ENCODE assay signal across 34 mouse cellular contexts in genomic region chr2:58129903-58130302, GRCm38 (mm10).
A peak's percentile ranks its signal among the peaks of the same experiment; 100 is the strongest.
DNase-seq lines count a peak whose midpoint lies in the region; ATAC-seq and TF ChIP-seq lines count a peak whose summit lies in the region.
"Had no signal": no experiment of that assay in that cellular context is flagged by ENCODE, and none has a peak within 500 bp of the region (broad histone marks: within the 10 kb centered on the region; RNA-seq: fewer than 3 reads in every experiment).

No protein-coding gene starts in this region.

- H3K9ac ChIP-seq in forebrain, postnatal 0 days, result no peak overlapping the region
- no peak overlapping the region for H3K9ac ChIP-seq in midbrain, embryonic 15.5 days
- H3K9ac ChIP-seq: embryonic facial prominence, embryonic 15.5 days; forebrain, embryonic 12.5 days; heart, embryonic 15.5 days; hindbrain, embryonic 12.5 days; limb, embryonic 15.5 days; liver, embryonic 13.5 days; neural tube, embryonic 12.5 days; stomach, embryonic 15.5 days had no signal

- no peaks in the 10 kb centered on the region for H3K36me3 ChIP-seq in forebrain, postnatal 0 days (ENCODE audit: insufficient read depth)
- no peaks in the 10 kb centered on the region for H3K36me3 ChIP-seq in midbrain, embryonic 15.5 days (replicated peaks)
- H3K36me3 ChIP-seq: embryonic facial prominence, embryonic 10.5 days; embryonic facial prominence, embryonic 15.5 days; forebrain, embryonic 12.5 days; heart, embryonic 10.5 days; heart, embryonic 15.5 days; hindbrain, embryonic 12.5 days; limb, embryonic 10.5 days; limb, embryonic 15.5 days; liver, embryonic 13.5 days; neural tube, embryonic 12.5 days; stomach, embryonic 15.5 days had no signal

- ATAC-seq in forebrain, postnatal 0 days, result no peak
- ATAC-seq in midbrain, embryonic 15.5 days (replicated peaks), result no peak
- ATAC-seq: hindbrain, postnatal 0 days; intestine, postnatal 0 days; lung, postnatal 0 days had no signal

- peak; percentile 22 to 24 for DNase-seq in spleen, postnatal 36 days (ENCODE audit: low spot score in 2 of 2)
- no peak for DNase-seq in spleen, adult 18-20 months
- DNase-seq in induced T-regulatory cell, adult 2 months (ENCODE audit: low read depth), result peak; percentile 84
- peak; percentile 74 for DNase-seq in naive thymus-derived CD4-positive, alpha-beta T cell, adult 2 months (ENCODE audit: low read depth)
- DNase-seq in forebrain, postnatal 0 days, result no peak
- no peak for DNase-seq in adrenal gland, adult 2 months
- DNase-seq: adrenal gland, postnatal 25 days; cerebellum, adult 11-12 months; cerebellum, adult 9-11 months; gastrocnemius, postnatal 25 days; heart, adult 11 months; kidney, adult 9 months; kidney, postnatal 14 days; layer of hippocampus, adult 9-11 months; liver, embryonic 13.5 days; lung, adult 18-20 months; lung, postnatal 4 days; midbrain, embryonic 14.5 days; right cerebral cortex, postnatal 25 days; thymus, postnatal 14 days had no signal

- H3K4me2 ChIP-seq in forebrain, postnatal 0 days (ENCODE audit: low read depth), result no peak overlapping the region
- H3K4me2 ChIP-seq in midbrain, embryonic 15.5 days, result no peak overlapping the region
- H3K4me2 ChIP-seq: embryonic facial prominence, embryonic 15.5 days; forebrain, embryonic 12.5 days; heart, embryonic 15.5 days; hindbrain, embryonic 12.5 days; limb, embryonic 15.5 days; liver, embryonic 13.5 days; neural tube, embryonic 12.5 days; stomach, embryonic 15.5 days had no signal

- whole genome bisulfite sequencing in forebrain, postnatal 0 days, result 90% methylated on average over 5 of the region's 5 CpGs
- 91% methylated on average over 5 of the region's 5 CpGs for WGBS in midbrain, embryonic 15.5 days

- H3K27ac ChIP-seq in forebrain, postnatal 0 days (ENCODE audit: low read depth, low read length), result no peak overlapping the region
- H3K27ac ChIP-seq in midbrain, embryonic 15.5 days, result no peak overlapping the region
- H3K27ac ChIP-seq: embryonic facial prominence, embryonic 10.5 days; embryonic facial prominence, embryonic 15.5 days; forebrain, embryonic 12.5 days; heart, embryonic 10.5 days; heart, embryonic 15.5 days; hindbrain, embryonic 12.5 days; hindbrain, postnatal 0 days; limb, embryonic 10.5 days; limb, embryonic 15.5 days; liver, embryonic 13.5 days; neural tube, embryonic 12.5 days; stomach, embryonic 15.5 days had no signal

- H3K27me3 ChIP-seq in forebrain, postnatal 0 days (ENCODE audit: insufficient read depth, low read length), result no peaks in the 10 kb centered on the region
- H3K27me3 ChIP-seq in midbrain, embryonic 15.5 days (replicated peaks), result no peaks in the 10 kb centered on the region
- H3K27me3 ChIP-seq: embryonic facial prominence, embryonic 15.5 days; forebrain, embryonic 12.5 days; heart, embryonic 15.5 days; hindbrain, embryonic 12.5 days; limb, embryonic 15.5 days; liver, embryonic 13.5 days; neural tube, embryonic 12.5 days; stomach, embryonic 15.5 days had no signal

- no peak overlapping the region for H3K4me3 ChIP-seq in forebrain, postnatal 0 days (ENCODE audit: low read depth, low read length)
- H3K4me3 ChIP-seq in midbrain, embryonic 15.5 days, result no peak overlapping the region
- H3K4me3 ChIP-seq: embryonic facial prominence, embryonic 10.5 days; embryonic facial prominence, embryonic 15.5 days; forebrain, embryonic 12.5 days; heart, embryonic 10.5 days; heart, embryonic 15.5 days; hindbrain, embryonic 12.5 days; limb, embryonic 10.5 days; limb, embryonic 15.5 days; liver, embryonic 13.5 days; neural tube, embryonic 12.5 days; stomach, embryonic 15.5 days had no signal

- no peaks in the 10 kb centered on the region for H3K4me1 ChIP-seq in forebrain, postnatal 0 days (ENCODE audit: insufficient read depth)
- no peaks in the 10 kb centered on the region for H3K4me1 ChIP-seq in midbrain, embryonic 15.5 days
- H3K4me1 ChIP-seq: embryonic facial prominence, embryonic 10.5 days; embryonic facial prominence, embryonic 15.5 days; forebrain, embryonic 12.5 days; heart, embryonic 10.5 days; heart, embryonic 15.5 days; hindbrain, embryonic 12.5 days; limb, embryonic 15.5 days; liver, embryonic 13.5 days; neural tube, embryonic 12.5 days; stomach, embryonic 15.5 days had no signal

- no peaks in the 10 kb centered on the region for H3K9me3 ChIP-seq in forebrain, postnatal 0 days (ENCODE audit: low read length)
- no peaks in the 10 kb centered on the region for H3K9me3 ChIP-seq in midbrain, embryonic 15.5 days
- H3K9me3 ChIP-seq: embryonic facial prominence, embryonic 10.5 days; embryonic facial prominence, embryonic 15.5 days; forebrain, embryonic 12.5 days; heart, embryonic 10.5 days; heart, embryonic 15.5 days; hindbrain, embryonic 12.5 days; limb, embryonic 10.5 days; limb, embryonic 15.5 days; liver, embryonic 13.5 days; neural tube, embryonic 12.5 days; stomach, embryonic 15.5 days had no signal

- TF ChIP-seq CTCF in forebrain, postnatal 0 days (IDR thresholded peaks at IDR 0.05; ENCODE audit: low read depth), result no peak

Comparison
In these comparisons a context has a peak if more than half of its experiments do, and no peak if none do; other contexts are left out.
1. DNase-seq: peak in spleen, postnatal 36 days (2 of 2), induced T-regulatory cell, adult 2 months (single experiment) and naive thymus-derived CD4-positive, alpha-beta T cell, adult 2 months (single experiment); none in spleen, adult 18-20 months (0 of 2), forebrain, postnatal 0 days (single experiment) and adrenal gland, adult 2 months (single experiment).